Mouse (Mus musculus) CD8-positive naive resting alpha-beta T cell, adult 2 months (primary cell): ENCODE measurements around the gene Gm49353.

ENCODE experiments used
- DNase-seq, 2 experiments: peaks; one replicate each; pipeline ENCODE4 v3.0.0; 2022; ENCODE audit warnings: low read depth in 2 of 2, low spot score in 2 of 2

Gm49353 gene

GRCm38 (mm10) chr10:29198642-29199041, at the start of gene Gm49353:
Gene Gm49353 (plus strand): TSS chr10:29198954.
- no peak for DNase-seq

DNA sequence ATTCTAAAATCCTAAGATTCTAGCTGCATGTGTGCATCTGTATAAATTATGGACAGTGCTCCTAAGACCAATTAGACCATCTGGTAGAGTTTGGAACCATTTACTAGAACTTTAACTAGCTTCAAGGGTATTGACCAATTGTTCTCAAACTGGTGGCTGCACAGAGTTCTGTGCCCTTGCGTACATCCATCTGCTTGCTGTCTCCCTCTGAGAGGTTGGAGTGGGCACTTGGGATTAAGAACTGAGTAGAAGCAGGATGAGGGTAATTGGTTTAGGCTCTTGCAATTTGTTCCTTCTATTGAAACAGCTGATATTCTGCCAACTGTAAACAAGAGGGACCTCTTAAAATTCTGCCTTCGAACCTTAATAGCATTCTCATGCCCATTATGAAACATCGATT, 43.5 kb upstream of the Gm49353 start:
- DNase-seq = no peak

DNA sequence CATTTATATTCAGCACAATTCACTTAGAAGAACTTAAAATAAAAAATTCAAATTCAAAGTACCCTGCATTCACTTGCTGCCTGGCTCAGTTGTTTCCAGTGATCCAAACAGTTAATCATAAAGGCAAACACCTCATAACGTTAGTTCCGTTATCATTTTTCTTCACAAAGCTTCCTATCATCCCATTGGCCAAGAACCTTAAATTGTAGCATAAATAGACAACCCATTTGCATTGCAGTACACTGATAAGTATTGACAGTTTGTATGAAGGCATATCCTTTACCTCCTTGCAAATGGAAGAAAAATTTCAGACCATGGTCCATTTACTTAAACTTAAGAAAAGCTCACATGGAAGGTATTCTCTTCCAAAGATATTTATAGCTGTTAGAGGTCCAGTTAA, 37.1 kb upstream of the Gm49353 start:
- DNase-seq = no peak

DNA sequence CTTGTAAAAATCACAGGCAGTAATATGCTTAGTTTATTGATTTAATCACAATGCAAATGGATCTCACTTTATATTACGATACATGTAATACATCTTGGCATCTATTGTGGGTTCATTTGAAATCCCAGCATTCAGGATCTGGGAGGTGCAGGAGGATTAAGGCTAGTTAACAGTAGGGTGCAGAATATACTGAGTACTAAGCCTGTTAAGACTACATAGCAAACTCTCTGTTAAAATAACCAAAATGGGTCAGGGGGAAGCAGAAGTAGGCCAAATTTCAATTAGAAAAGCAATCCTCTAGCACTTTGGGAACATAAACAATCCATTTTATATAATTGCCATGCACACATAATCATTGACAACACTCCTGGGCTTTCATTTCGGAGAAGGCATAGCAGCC, 25.0 kb upstream of the Gm49353 start:
- DNase-seq = no peak

DNA sequence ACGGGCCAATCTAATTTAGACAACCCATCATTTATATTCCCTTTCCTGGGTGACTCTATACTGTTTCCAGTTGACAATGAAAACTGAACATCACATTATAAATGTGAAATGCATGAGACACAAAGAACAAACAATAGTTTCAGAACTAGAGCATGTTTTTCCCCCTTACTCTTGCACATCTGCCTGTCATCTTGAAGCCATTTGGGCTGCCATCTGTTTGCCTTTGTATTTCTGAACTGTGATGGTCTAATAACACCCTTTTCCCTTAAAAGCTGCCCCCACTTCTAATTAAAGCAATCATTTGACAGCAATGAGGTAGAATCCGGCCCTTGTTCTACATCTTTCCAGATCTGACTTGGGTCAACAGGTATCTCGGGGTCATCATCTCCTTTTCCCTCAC, 23.1 kb upstream of the Gm49353 start:
- no peak for DNase-seq

DNA sequence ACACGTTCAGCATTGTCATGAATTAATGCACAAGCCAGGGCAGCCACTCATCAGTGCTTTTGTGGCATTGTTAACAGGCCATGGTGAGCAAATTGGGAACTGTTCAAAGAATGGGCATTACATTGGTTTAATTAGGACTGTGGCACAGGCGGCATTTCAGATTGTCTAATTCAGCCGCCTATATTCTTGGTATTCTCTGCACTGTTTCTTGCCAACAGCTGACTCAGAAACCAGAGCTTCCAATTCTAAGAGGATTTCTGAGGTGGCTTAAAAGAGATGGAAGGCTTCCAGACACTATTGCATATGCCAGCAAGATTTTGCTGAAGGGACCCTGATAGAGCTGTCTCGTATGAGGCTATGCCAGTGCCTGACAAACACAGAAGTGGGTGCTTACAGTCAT, 21.9 kb upstream of the Gm49353 start:
- no peak for DNase-seq

GRCm38 (mm10) chr10:29178003-29178402, 20.8 kb upstream of the Gm49353 start:
- DNase-seq = no peak

DNA sequence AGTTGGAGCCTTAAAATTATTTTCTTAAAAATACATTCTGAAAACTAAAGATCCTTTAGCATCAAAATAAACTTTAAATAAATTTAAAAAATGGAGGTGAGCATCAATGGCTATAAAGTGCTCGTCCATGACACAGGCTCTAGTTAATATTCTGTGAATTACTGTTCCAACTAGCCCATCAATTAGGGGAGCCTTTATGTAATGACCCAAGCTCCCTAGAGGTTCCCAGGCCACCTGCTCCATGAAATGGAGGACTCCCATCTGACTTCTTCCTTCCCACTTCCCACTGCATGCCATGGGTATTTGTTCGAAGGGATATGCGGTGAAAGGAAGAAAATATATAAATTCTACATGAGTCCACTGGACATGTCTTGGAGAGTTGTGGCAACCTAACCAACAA, 18.5 kb upstream of the Gm49353 start:
- no peak for DNase-seq

- DNase-seq = no peak
Observed at GRCm38 (mm10) chr10:29181046-29181445, 17.7 kb upstream of the Gm49353 start.

DNA sequence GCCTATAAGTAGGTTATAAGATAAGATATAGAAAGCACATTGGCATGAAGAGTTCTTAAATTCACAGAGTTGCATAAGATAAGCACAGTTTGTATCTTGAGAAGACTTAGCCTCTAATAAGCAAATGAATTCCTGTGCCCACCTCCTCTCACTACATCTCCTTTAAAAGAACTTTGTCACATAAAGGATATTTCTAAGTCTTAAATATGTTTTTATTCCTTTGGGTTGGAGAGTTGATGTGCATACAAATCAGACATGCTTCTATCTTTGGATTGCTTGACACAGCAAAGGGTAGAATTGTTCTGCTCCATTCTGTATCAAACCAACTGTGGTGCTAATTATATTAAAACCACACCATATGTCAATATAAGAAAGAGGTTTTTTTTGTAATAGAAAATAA, 5.0 kb upstream of the Gm49353 start:
- no peak for DNase-seq

DNA sequence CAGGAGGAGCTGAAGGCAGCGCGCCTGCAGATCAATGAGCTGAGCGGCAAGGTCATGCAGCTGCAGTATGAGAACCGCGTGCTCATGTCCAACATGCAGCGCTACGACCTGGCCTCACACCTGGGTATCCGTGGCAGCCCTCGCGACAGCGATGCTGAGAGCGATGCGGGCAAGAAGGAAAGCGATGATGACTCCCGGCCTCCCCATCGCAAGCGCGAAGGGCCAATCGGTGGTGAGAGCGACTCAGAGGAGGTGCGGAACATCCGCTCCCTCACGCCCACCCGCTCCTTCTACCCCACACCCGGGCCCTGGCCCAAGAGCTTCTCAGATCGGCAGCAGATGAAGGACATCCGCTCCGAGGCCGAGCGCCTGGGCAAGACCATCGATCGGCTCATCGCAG, 1.9 kb upstream of the Gm49353 start:
- DNase-seq = no peak

- DNase-seq = no peak
Observed at GRCm38 (mm10) chr10:29199835-29200234, 1.1 kb downstream of the Gm49353 start.

GRCm38 (mm10) chr10:29200609-29201008, 1.9 kb downstream of the Gm49353 start:
- DNase-seq = no peak

- no peak for DNase-seq
Observed at GRCm38 (mm10) chr10:29206730-29207129, 8.0 kb downstream of the Gm49353 start.

GRCm38 (mm10) chr10:29208735-29209134, 10.0 kb downstream of the Gm49353 start:
- DNase-seq = no peak

DNA sequence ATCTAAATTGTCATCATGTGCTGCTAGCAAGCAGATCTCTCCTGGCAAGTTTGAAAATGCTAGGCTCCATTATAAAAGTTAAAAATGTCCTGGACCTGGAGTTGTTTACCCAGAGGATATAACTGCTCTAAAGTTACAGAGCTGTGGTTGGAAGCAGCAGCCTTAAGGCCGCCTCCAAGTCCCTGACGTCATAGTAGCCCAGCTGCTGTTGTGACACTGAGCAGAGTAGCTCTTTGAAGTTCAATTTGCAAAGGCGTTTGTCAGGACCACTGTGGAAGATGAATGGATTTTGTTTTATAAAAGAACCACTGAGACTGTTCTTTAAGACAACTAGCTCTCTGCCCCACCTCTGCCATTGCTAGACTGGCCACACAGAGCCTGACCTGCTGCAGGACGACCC, 12.7 kb downstream of the Gm49353 start, which contains the start of gene 9330159F19Rik:
9330159F19Rik (plus strand) TSS at position 154 of the 400 bp plus-strand sequence.
- DNase-seq = no peak

GRCm38 (mm10) chr10:29213534-29214100, 14.9 kb downstream of the Gm49353 start:
- no peak for DNase-seq

GRCm38 (mm10) chr10:29216957-29217356, 18.2 kb downstream of the Gm49353 start:
- no peak for DNase-seq

- no peak for DNase-seq
Observed at GRCm38 (mm10) chr10:29217451-29217850, 18.7 kb downstream of the Gm49353 start.

- DNase-seq = no peak
Observed at GRCm38 (mm10) chr10:29225329-29225728, 26.6 kb downstream of the Gm49353 start.

DNA sequence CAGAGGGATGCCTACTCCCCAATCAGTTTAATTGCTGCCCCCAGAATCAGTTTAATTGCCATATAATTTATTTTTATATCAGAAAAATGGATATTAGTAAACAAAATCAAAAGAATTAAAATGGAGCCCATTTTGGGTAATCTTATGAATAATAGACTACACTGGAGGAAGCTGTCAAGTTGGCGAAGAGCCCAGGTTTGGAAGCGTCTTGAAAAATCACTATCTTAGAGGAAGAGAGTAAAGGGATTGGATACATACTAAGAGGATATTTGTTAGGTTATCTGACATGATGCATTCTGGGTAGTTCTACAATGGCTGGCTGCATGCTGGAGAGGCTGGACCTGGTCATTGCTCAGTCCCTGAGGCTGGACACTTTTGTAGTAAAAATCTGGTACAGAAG, 32.5 kb downstream of the Gm49353 start:
- DNase-seq = no peak
